Mouse (Mus musculus) cerebellum, adult 9-11 months (tissue): Measurements from ENCODE around the gene Ntm.

ENCODE experiments used
- DNase-seq: peaks from one replicate; pipeline ENCODE4 v3.0.0; 2022

The Ntm gene

DNA sequence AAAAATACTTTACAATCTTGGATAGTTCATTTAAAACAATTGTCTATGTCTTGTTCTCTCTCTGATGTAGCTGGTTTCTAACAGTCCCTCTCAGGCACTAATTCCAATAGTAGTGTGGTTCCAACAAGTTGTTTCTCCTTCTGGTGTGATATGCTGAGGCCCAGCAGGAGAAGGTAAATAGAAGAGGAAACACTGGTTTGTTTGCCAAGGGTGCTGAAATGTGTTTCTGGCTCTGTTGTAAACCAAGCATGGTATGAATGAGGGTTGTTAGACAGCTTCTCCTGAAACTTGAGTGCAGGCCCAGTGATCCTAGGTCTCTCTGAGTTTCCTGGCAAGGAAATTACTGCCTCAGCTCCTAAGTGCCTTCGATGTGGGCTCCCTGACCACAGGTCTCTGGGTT lies 985.7 kb downstream of the Ntm start:
- DNase-seq: peak; percentile 21

DNA sequence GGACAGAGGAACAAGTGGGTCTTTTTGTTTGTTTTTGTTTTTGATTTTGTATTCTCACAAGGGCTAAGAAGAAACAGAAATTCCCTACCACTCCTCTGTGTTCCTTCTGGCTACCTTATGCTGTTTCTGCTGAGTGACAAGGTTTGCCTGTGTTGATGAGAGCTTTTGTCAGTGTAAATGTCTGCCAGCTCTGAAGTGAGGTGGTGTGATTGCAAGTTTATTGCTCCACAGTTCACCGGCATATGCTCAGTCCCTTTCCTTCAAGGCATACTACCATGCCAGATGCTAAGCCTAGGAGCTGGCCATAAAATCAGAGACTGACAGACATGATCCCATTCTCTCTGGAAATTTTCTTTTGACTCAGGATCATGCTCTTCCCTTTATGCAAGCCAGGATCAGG lies 993.5 kb downstream of the Ntm start:
- DNase-seq: no peak
